Mouse (Mus musculus) ES-Bruce4 (cell line): ENCODE results near the gene Cog2.

ENCODE experiments used
- CTCF ChIP-seq: IDR thresholded peaks from one replicate; pipeline ENCODE4 v1.8.1; 2011; ENCODE audit warnings: low read depth, low read length
- POLR2A ChIP-seq: IDR thresholded peaks from one replicate; pipeline ENCODE4 v1.8.1; 2011; ENCODE audit warnings: low read length; ENCODE audit not compliant: insufficient read depth

- TF ChIP-seq POLR2A (no peak), CTCF (no peak)
Measured at GRCm38 (mm10) chr8:124548187-124548586, 27.6 kb downstream of the Cog2 start.
